Mouse (Mus musculus) erythroblast, embryonic 14.5 days (primary cell): ENCODE data around the gene Ddc. TPM values are rescaled to one million over a fixed set of nuclear protein-coding genes. Genes with fewer than 3 reads are reported as not detected.

Experiments
- H3K27me3 ChIP-seq: 2 replicates; pipeline ENCODE4 v1.6.1; 2012; ENCODE audit warnings: inconsistent platforms; ENCODE audit not compliant: control insufficient read depth
- H3K36me3 ChIP-seq: 2 replicates; pipeline ENCODE4 v1.6.1; 2012; ENCODE audit warnings: mild to moderate bottlenecking, inconsistent platforms; ENCODE audit not compliant: control insufficient read depth
- H3K4me1 ChIP-seq: 2 replicates; pipeline ENCODE4 v1.6.1; 2012; ENCODE audit warnings: inconsistent platforms; ENCODE audit not compliant: control insufficient read depth
- H3K4me3 ChIP-seq: replicated peaks from 2 replicates; pipeline ENCODE3; 2012; ENCODE audit warnings: moderate library complexity, mild to moderate bottlenecking, inconsistent platforms
- H3K9me3 ChIP-seq: 2 replicates; pipeline ENCODE4 v1.6.1; 2012; ENCODE audit warnings: low read length, inconsistent platforms, mixed read lengths; ENCODE audit not compliant: control insufficient read depth
- GATA1 ChIP-seq: IDR thresholded peaks from 2 replicates; pipeline ENCODE4 v1.6.1; 2012; ENCODE audit warnings: low read length, inconsistent platforms, mixed read lengths
- TAL1 ChIP-seq: IDR thresholded peaks from 3 replicates; pipeline ENCODE4 v1.6.1; 2012; ENCODE audit warnings: low read length, inconsistent platforms, mixed read lengths
- polyA plus RNA-seq: library from polyadenylated mRNA; stranded (reverse); fragments of >175 nt; gene quantifications from 2 replicates; pipeline ENCODE4 v1.2.3, GENCODE M21; 2012

Gene Ddc
- polyA plus RNA-seq, 1 experiment = 0.05 TPM

DNA sequence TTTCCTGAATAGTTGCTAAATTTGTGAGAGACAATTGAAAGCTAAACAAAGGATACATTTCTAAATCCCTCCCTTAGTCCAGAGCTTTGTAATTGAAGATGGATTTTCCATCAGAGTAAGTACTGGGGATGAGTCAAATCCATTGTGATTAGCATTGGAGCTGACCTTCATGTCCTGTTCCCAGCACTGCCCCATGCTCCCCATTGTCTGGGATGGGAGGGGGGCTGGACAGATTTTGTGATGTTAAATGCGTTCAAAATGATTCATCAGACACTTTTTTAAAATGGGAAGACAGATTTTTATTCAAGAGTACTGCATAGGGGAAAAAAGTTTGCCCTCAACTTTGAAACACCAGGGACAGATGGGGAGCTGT lies 16.2 kb downstream of the Ddc start:
- no peak for TF ChIP-seq TAL1
- no peak for TF ChIP-seq GATA1
- Histone ChIP-seq H3K36me3 (no peaks in the 10 kb centered on the region), H3K9me3 (no peaks in the 10 kb centered on the region), H3K4me3 (no peak overlapping the region), H3K4me1 (peaks cover 79% of the 10 kb centered on the region), H3K27me3 (peaks cover 2% of the 10 kb centered on the region; the same call in 1 of the 2 replicates)

DNA sequence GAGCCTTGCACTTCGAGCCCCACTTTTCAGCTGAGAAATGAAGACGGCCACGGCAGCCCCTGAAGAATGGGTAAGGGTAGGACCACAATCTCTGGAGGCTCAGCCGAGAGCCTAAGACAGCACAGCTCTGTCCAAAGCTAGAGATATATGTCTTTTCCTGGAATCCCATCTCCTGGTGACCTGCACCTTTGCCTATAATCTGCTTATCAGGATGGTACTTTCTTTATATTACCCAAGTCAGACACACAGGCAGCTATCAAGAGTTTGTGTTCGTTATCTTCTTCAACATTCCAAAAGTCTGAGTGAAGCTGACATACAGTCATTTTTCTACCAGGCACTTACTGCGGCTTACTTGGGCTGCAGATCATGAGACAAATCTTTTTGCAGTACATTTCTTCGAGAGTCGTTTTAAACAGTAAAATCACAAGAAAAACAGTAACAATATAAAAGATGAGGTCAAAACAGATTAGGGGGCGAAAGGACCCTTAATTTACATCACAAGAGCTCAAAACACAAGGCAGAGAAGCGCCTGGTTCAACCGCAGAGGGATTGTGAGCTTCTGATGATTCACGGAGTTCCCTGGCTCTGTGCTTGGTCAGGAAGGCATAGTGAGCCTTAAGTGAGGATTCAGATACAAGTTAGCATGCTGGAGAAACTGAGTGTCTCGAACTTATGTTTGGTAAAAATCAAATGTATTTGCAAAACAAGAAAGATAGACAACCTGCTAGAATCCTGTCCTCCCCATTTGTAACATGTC lies 16.7 kb downstream of the Ddc start:
- peaks cover 74% of the 10 kb centered on the region for H3K4me1 ChIP-seq
- no peak overlapping the region for H3K4me3 ChIP-seq
- peaks cover 2% of the 10 kb centered on the region; the same call in 1 of the 2 replicates for H3K27me3 ChIP-seq
- H3K9me3 ChIP-seq = no peaks in the 10 kb centered on the region
- no peaks in the 10 kb centered on the region for H3K36me3 ChIP-seq
- no peak for TF ChIP-seq TAL1
- TF ChIP-seq GATA1 = no peak

GRCm38 (mm10) chr11:11880351-11880750 lies 17.6 kb downstream of the Ddc start:
- Histone ChIP-seq H3K27me3 (peaks cover 2% of the 10 kb centered on the region; the same call in 1 of the 2 replicates), H3K9me3 (no peaks in the 10 kb centered on the region), H3K36me3 (no peaks in the 10 kb centered on the region), H3K4me3 (no peak overlapping the region), H3K4me1 (peaks cover 68% of the 10 kb centered on the region)
- TF ChIP-seq GATA1 = no peak
- TF ChIP-seq TAL1 = no peak

- H3K36me3 ChIP-seq = no peaks in the 10 kb centered on the region
- no peak overlapping the region for H3K4me3 ChIP-seq
- H3K9me3 ChIP-seq = no peaks in the 10 kb centered on the region
- TF ChIP-seq TAL1 (no peak), GATA1 (no peak)
- peaks cover 2% of the 10 kb centered on the region; the same call in 1 of the 2 replicates for H3K27me3 ChIP-seq
- H3K4me1 ChIP-seq = peaks cover 63% of the 10 kb centered on the region
Observed at GRCm38 (mm10) chr11:11879699-11880002, 18.3 kb downstream of the Ddc start.

- no peaks in the 10 kb centered on the region for H3K36me3 ChIP-seq
- TF ChIP-seq GATA1 (no peak), TAL1 (no peak)
- H3K4me3 ChIP-seq = no peak overlapping the region
- H3K9me3 ChIP-seq = no peaks in the 10 kb centered on the region
- H3K27me3 ChIP-seq = peaks cover 2% of the 10 kb centered on the region; the same call in 1 of the 2 replicates
- peaks cover 58% of the 10 kb centered on the region for H3K4me1 ChIP-seq
Observed at GRCm38 (mm10) chr11:11878981-11879698, 18.8 kb downstream of the Ddc start.

GRCm38 (mm10) chr11:11878278-11878980 lies 19.5 kb downstream of the Ddc start:
- H3K4me1 ChIP-seq = peaks cover 50% of the 10 kb centered on the region
- TF ChIP-seq GATA1 = no peak
- no peak for TF ChIP-seq TAL1
- no peak overlapping the region for H3K4me3 ChIP-seq
- H3K27me3 ChIP-seq = peaks cover 2% of the 10 kb centered on the region
- no peaks in the 10 kb centered on the region for H3K9me3 ChIP-seq
- no peaks in the 10 kb centered on the region for H3K36me3 ChIP-seq

- TF ChIP-seq TAL1 = no peak
- TF ChIP-seq GATA1 = no peak
- H3K36me3 ChIP-seq = no peaks in the 10 kb centered on the region
- no peaks in the 10 kb centered on the region for H3K9me3 ChIP-seq
- peaks cover 46% of the 10 kb centered on the region for H3K4me1 ChIP-seq
- peaks cover 2% of the 10 kb centered on the region for H3K27me3 ChIP-seq
- no peak overlapping the region for H3K4me3 ChIP-seq
Observed at GRCm38 (mm10) chr11:11877891-11878277, 20.1 kb downstream of the Ddc start.

DNA sequence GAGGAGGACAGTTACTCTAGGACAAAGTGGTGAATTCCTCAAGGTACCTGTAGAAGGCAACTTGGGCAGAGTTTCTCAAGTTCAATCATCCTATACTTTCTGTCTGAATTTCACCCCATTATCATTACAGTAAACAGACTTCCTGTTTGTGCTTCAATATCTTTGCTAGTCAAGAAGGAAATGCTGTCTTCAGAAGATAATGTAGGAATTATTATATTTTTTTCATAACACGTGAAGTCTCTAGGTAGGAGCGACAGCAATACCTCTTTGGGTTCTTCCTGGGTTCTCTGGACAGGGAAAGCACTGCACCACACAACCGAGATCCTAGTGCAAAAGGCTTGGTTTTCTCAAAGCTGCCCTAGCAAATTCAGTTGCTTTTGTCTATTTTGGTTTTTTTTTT lies 21.6 kb downstream of the Ddc start:
- H3K9me3 ChIP-seq = no peaks in the 10 kb centered on the region
- TF ChIP-seq TAL1 = no peak
- no peak for TF ChIP-seq GATA1
- H3K4me3 ChIP-seq = no peak overlapping the region
- peaks cover 2% of the 10 kb centered on the region for H3K27me3 ChIP-seq
- H3K36me3 ChIP-seq = no peaks in the 10 kb centered on the region
- peaks cover 36% of the 10 kb centered on the region for H3K4me1 ChIP-seq

DNA sequence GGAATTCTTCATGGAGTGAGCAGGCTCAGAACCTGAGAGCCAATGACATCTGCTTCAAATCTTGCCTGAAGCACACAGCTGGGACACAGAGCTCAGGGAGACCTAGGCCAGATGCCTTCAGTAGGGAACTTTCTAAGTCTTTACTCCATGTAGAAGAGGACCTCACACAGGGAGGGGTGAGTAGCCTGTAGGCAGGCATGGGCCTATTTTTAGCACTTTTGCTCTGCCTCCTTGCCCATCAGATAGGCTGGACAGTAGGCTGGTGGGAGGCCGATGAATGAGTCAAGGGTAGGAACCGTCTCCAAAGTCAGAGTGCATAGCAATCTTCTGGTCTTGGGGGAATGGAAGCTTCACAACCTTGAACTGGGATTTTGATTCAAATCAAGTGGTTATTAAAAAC lies 22.7 kb downstream of the Ddc start:
- TF ChIP-seq TAL1 (no peak), GATA1 (0 out of 2 replicates have a peak, but pooled peaks have one; percentile 18)
- H3K4me1 ChIP-seq = peaks cover 26% of the 10 kb centered on the region

More for the DNA sequence above, 22.7 kb downstream of the Ddc start:
- H3K4me3 ChIP-seq = no peak overlapping the region
- peaks cover 2% of the 10 kb centered on the region for H3K27me3 ChIP-seq
- H3K36me3 ChIP-seq = no peaks in the 10 kb centered on the region
- H3K9me3 ChIP-seq = no peaks in the 10 kb centered on the region
